Mouse (Mus musculus): ENCODE data around the gene Prelid3b.

DNA sequence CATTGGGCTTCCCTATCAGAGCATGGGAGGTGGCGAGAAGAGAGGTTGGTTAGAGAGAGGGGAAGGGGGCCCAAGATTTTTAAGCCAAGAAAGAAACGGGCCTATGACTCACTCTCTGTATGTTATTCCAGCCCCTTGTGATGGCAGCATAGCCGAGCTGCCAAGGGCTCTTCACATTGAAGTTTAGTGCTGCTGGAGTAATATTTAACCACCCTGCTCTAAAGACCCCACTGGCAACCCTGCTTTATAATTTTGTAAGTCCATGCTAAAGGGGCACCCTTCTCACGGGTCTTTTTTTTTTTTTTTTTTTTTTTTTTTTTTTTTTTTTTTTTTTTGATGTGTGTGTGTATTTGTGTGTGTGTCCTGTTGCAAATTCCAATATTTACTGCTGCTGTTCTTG lies 31.0 kb downstream of the Prelid3b start:
- TF ChIP-seq CTCF (IDR thresholded peaks at IDR 0.05; ENCODE audit: control insufficient read depth, insufficient read depth, insufficient read length) (no peak), USF1 (IDR thresholded peaks at IDR 0.05; ENCODE audit: low read depth) (no peak), CEBPB (IDR thresholded peaks at IDR 0.05; ENCODE audit: low read depth) (no peak), MYOD1 (IDR thresholded peaks at IDR 0.05; ENCODE audit: control insufficient read depth, insufficient read length, low read depth) (no peak), FOSL1 (IDR thresholded peaks at IDR 0.05; ENCODE audit: insufficient read depth, low read length, poor library complexity, severe bottlenecking) (no peak)
